Mouse (Mus musculus) mesoderm, embryonic 11.5 days (tissue): ENCODE measurements around the gene Rnf44.

Experiments
- DNase-seq: peaks from one replicate; pipeline ENCODE4 v3.0.0-alpha.2; 2012; ENCODE audit warnings: low read depth, low spot score

The Rnf44 gene

GRCm38 (mm10) chr13:54693558-54694347 is at the start of gene Rnf44:
Gene Rnf44 (minus strand): TSS chr13:54693907.
- peak; percentile 100 for DNase-seq

GRCm38 (mm10) chr13:54738213-54738601 is 44.5 kb upstream of the Rnf44 start:
- no peak for DNase-seq

GRCm38 (mm10) chr13:54737488-54738212 is 43.9 kb upstream of the Rnf44 start:
- peak; percentile 37 for DNase-seq

GRCm38 (mm10) chr13:54736931-54737330 is 43.2 kb upstream of the Rnf44 start:
- no peak for DNase-seq

- DNase-seq, result no peak
Measured at GRCm38 (mm10) chr13:54726131-54726530, 32.4 kb upstream of the Rnf44 start.

GRCm38 (mm10) chr13:54723143-54723542 is 29.4 kb upstream of the Rnf44 start:
- no peak for DNase-seq

- DNase-seq, result peak; percentile 70
Measured at GRCm38 (mm10) chr13:54716916-54717315, 23.2 kb upstream of the Rnf44 start.

- DNase-seq, result no peak
Measured at GRCm38 (mm10) chr13:54714996-54715395, 21.3 kb upstream of the Rnf44 start.

GRCm38 (mm10) chr13:54714393-54714792 is 20.7 kb upstream of the Rnf44 start:
- no peak for DNase-seq

GRCm38 (mm10) chr13:54710866-54711265 is 17.2 kb upstream of the Rnf44 start:
- DNase-seq, result no peak

GRCm38 (mm10) chr13:54704890-54705289 is 11.2 kb upstream of the Rnf44 start:
- DNase-seq, result no peak

- no peak for DNase-seq
Measured at GRCm38 (mm10) chr13:54702507-54702906, 8.8 kb upstream of the Rnf44 start.

- no peak for DNase-seq
Measured at GRCm38 (mm10) chr13:54701243-54701642, 7.5 kb upstream of the Rnf44 start, which contains the start of gene Cdhr2. Gene Cdhr2 (plus strand): TSS chr13:54701461.

- no peak for DNase-seq
Measured at GRCm38 (mm10) chr13:54695479-54696230, 1.9 kb upstream of the Rnf44 start.

GRCm38 (mm10) chr13:54694348-54695060 is 797 bp upstream of the Rnf44 start:
- DNase-seq, result no peak

GRCm38 (mm10) chr13:54692711-54693557 is 773 bp downstream of the Rnf44 start:
- DNase-seq, result no peak

GRCm38 (mm10) chr13:54691737-54692136 is 2.0 kb downstream of the Rnf44 start:
- no peak for DNase-seq

GRCm38 (mm10) chr13:54690151-54690740 is 3.5 kb downstream of the Rnf44 start:
- no peak for DNase-seq

GRCm38 (mm10) chr13:54687575-54688424 is 5.9 kb downstream of the Rnf44 start:
- DNase-seq, result peak; percentile 96
